Comparison of ENCODE assay signal across 9 mouse cellular contexts in the genomic region with DNA sequence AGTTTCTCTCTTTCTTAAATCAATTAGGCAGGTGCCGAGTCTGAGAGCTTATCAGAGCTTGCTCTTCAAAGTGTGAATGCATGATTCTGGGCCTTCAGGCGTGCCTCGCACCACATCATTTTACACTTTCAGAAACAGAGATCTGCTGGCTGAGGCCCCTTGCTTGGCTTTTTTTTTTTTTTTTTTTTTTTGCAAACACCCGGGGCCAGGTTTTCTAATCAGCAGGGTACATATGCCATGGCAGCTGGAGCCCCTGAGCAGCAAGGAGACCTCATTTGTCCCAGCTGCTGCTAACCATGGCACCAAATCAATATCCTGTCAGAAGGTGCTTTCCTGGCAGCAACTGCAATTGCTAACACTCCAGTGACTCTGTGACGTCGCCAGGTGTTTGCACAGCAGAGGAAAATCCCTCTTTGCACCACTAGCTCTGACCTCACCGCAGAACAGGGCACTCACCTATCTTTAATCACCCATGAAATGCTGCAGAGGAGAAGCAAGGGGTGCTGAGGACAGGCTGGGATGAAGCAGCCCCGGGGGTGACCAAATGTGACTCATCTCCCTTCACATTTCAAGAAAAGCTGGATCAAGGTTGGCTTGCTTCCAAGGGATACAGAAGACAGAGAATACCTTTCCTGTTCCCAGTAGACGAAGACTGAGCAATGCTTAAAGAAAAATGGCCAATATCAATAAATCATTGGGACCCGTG.
DNase-seq lines count a peak whose midpoint lies in the region; ATAC-seq and TF ChIP-seq lines count a peak whose summit lies in the region.
"Had no signal": no experiment of that assay in that cellular context is flagged by ENCODE, and none has a peak within 500 bp of the region (broad histone marks: within the 10 kb centered on the region; RNA-seq: fewer than 3 reads in every experiment).

No protein-coding gene starts in this region.

- no peak for ATAC-seq in liver, embryonic 12.5 days
- no peak; the same call in 1 of the 2 replicates for ATAC-seq in midbrain, embryonic 14.5 days (ENCODE audit: low FRiP score, low TSS enrichment)

- no peaks in the 10 kb centered on the region for H3K27me3 ChIP-seq in liver, adult 2 months (ENCODE audit: control insufficient read depth, insufficient read depth, low read length)
- H3K27me3 ChIP-seq in liver, embryonic 12.5 days (replicated peaks) = no peaks in the 10 kb centered on the region
- no peaks in the 10 kb centered on the region for H3K27me3 ChIP-seq in midbrain, embryonic 14.5 days (ENCODE audit: control insufficient read depth, insufficient read depth, low read length)
- H3K27me3 ChIP-seq: liver, embryonic 13.5 days had no signal

- H3K4me1 ChIP-seq in liver, adult 2 months (ENCODE audit: control insufficient read depth, insufficient read depth, low read length) = no peaks in the 10 kb centered on the region
- no peaks in the 10 kb centered on the region for H3K4me1 ChIP-seq in liver, embryonic 12.5 days
- 0 out of 2 replicates have a peak, but pooled peaks cover 3% of the 10 kb centered on the region for H3K4me1 ChIP-seq in midbrain, embryonic 14.5 days (ENCODE audit: control insufficient read depth, insufficient read depth, low read length)

- no peaks in the 10 kb centered on the region for H3K36me3 ChIP-seq in liver, adult 2 months (ENCODE audit: control insufficient read depth, insufficient read depth, low read length)
- no peaks in the 10 kb centered on the region for H3K36me3 ChIP-seq in liver, embryonic 12.5 days
- no peaks in the 10 kb centered on the region for H3K36me3 ChIP-seq in midbrain, embryonic 14.5 days (ENCODE audit: control insufficient read depth, insufficient read depth, low read length)
- H3K36me3 ChIP-seq: liver, embryonic 13.5 days had no signal

- H3K4me2 ChIP-seq in liver, embryonic 12.5 days = no peak overlapping the region
- H3K4me2 ChIP-seq in midbrain, embryonic 14.5 days (ENCODE audit: low read length) = no peak overlapping the region
- H3K4me2 ChIP-seq: liver, embryonic 13.5 days had no signal

- H3K27ac ChIP-seq in liver, adult 2 months (replicated peaks; ENCODE audit: insufficient read depth, low read depth, low read length) = no peak overlapping the region
- no peak overlapping the region for H3K27ac ChIP-seq in liver, embryonic 12.5 days
- H3K27ac ChIP-seq in midbrain, embryonic 14.5 days (replicated peaks; ENCODE audit: low read depth, low read length) = no peak overlapping the region
- H3K27ac ChIP-seq: liver, embryonic 13.5 days had no signal

- no peaks in the 10 kb centered on the region for H3K9me3 ChIP-seq in liver, embryonic 12.5 days (replicated peaks)
- H3K9me3 ChIP-seq in midbrain, embryonic 14.5 days (ENCODE audit: control insufficient read depth, low read length) = no peaks in the 10 kb centered on the region
- H3K9me3 ChIP-seq: liver, embryonic 13.5 days had no signal

- no peak for TF ChIP-seq CTCF in liver, adult 2 months (IDR thresholded peaks at IDR 0.05; ENCODE audit: low read depth, low read length)

- DNase-seq in adrenal gland, postnatal 14 days = peak; percentile 3
- DNase-seq in adrenal gland, adult 18-20 months (ENCODE audit: low spot score in 2 of 2) = no peak
- peak; percentile 21 for DNase-seq in liver, adult 2 months (ENCODE audit: extremely low read depth, low read depth, low spot score)
- DNase-seq in cerebellum, postnatal 14 days = peak; percentile 57 to 65
- peak; percentile 53 for DNase-seq in midbrain, embryonic 14.5 days
- DNase-seq in layer of hippocampus, postnatal 36 days = no peak
- DNase-seq in thymus, postnatal 25 days = no peak
- DNase-seq: liver, embryonic 13.5 days had no signal

- no peak overlapping the region for H3K4me3 ChIP-seq in liver, adult 2 months (ENCODE audit: insufficient read depth, low read depth, low read length)
- no peak overlapping the region for H3K4me3 ChIP-seq in liver, embryonic 12.5 days
- no peak overlapping the region for H3K4me3 ChIP-seq in midbrain, embryonic 14.5 days (replicated peaks; ENCODE audit: low read depth, low read length)
- H3K4me3 ChIP-seq: liver, embryonic 13.5 days had no signal

- no peak overlapping the region for H3K9ac ChIP-seq in liver, adult 2 months (ENCODE audit: low read depth, low read length)
- no peak overlapping the region for H3K9ac ChIP-seq in liver, embryonic 12.5 days
- no peak overlapping the region for H3K9ac ChIP-seq in midbrain, embryonic 14.5 days (replicated peaks; ENCODE audit: low read length)
- H3K9ac ChIP-seq: liver, embryonic 13.5 days had no signal

- H3K79me2 ChIP-seq in liver, adult 2 months (ENCODE audit: control insufficient read depth, insufficient read depth, low read length) = no peaks in the 10 kb centered on the region

- no peak for TF ChIP-seq POLR2A in liver, adult 2 months (IDR thresholded peaks at IDR 0.05; ENCODE audit: extremely low read depth, insufficient read depth, low read length)

- 26% methylated on average over 10 of the region's 10 CpGs for WGBS in liver, adult 2 months
- 43% methylated on average over 10 of the region's 10 CpGs for WGBS in liver, embryonic 12.5 days (ENCODE audit: insufficient replicate concordance)
- 68% methylated on average over 10 of the region's 10 CpGs for WGBS in midbrain, embryonic 14.5 days

Comparison
In these comparisons a context has a peak if more than half of its experiments do, and no peak if none do; other contexts are left out.
1. DNase-seq: peak in adrenal gland, postnatal 14 days (single experiment), liver, adult 2 months (single experiment), cerebellum, postnatal 14 days (2 of 2) and midbrain, embryonic 14.5 days (single experiment); none in adrenal gland, adult 18-20 months (0 of 2), layer of hippocampus, postnatal 36 days (0 of 2) and thymus, postnatal 25 days (single experiment).